Mouse (Mus musculus): ENCODE data around the gene Calm1.
"Not testable (repeated sequence)": the region's sequence is repeated elsewhere in the genome, so short reads cannot be mapped to it uniquely, and the experiment has no call there.

The Calm1 gene

DNA sequence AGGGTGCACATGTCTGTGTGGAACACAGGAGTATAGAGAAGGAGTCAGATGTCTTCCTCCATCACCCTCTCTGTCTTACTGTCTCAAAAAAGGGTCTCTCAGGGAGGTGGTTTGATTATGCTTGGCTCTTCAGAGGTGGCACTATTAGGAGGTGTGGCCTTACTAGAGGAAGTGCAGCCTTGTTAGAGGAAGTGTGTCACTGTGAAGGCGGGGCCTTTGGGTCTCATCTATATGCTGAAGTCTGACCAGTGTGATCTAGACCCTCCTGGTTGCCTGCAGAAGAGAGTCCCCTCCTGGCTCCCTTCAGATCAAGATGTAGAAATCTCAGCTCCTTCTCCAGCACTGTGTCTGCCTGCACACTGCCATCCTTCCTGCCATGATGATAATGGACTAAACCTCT, 5.1 kb upstream of the Calm1 start:
- no peak for DNase-seq (ENCODE audit: low spot score)

DNA sequence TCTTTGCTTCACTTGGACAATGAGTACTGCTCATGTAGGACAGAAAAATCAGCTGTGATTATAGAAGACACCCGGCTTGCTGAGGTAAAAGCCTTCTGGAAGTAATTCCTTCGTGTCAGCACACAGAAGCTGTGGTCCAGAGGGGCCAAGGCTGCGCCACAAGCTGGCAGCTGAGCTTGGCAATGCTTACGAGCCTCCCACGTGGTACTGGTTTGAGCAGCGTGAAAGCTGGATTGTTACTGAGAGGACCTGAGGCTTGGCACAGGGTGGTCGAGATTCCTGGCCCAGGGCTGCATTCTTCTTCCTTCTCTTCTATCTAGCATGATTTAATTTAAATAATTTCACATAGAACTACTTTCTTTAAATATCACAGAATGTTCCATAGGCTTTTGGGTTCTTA, 2.4 kb upstream of the Calm1 start:
- DNase-seq (ENCODE audit: low spot score) = no peak

- DNase-seq (ENCODE audit: low spot score) = peak; percentile 62
Observed at GRCm38 (mm10) chr12:100199891-100200644, 833 bp downstream of the Calm1 start.

DNA sequence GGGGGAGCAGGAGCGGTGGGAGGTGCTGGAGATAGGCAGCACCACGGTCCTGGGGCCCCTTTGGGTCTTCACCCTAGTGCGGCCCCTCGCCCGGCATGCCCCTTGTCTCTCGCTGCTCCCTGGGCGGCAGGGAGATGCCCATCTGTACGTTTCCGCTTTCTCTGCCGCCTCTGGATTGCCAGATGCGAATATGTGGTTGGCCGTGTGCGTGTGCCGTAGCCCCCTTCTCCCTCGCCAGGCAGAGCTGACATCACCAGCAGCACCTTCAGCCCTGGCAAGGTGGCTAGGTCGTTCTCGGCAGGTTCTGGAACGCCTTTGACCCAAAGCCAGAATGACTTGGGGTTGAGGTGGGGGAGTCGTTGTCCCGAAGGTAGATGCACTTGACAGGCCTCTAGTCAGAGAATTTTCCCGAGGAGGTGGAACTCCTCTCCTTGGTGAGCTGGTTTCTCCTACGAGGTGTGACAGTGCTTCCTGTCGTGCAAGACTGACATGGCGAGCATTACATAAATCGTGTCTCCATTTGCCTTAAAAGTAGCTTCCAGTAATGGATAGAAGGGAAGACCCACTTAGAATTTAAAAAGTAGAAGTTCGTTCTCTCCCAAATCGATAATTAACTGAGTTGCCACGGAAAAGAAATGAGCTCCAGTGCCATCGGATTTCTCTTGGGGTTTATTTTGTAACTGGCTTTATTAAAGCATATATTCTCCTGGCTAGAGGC, 1.6 kb downstream of the Calm1 start:
- DNase-seq (ENCODE audit: low spot score) = no peak

- DNase-seq (ENCODE audit: low spot score) = no peak
Observed at GRCm38 (mm10) chr12:100201363-100201711, 2.1 kb downstream of the Calm1 start.

- DNase-seq (ENCODE audit: low spot score) = peak; percentile 94
Observed at GRCm38 (mm10) chr12:100201838-100202237, 2.6 kb downstream of the Calm1 start.

DNA sequence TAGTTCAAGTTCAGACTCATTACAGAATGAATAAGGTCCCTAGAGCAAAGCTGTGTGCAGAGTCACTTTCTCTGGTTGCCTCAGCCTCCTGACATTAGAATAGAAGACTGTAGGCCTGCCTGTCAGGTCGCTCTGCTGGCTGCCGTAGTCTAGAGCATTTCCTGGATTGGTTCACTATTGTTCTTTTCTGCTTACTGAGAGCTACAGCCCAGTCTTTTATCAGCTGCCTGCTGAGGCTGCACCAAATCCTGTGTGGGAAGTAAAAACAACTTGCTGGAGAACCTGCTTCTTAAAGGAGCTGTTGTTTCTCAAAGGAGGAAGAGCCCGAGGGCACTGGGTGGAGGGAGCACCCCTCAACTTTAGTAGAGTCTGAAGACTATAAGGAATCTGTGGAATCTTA, 4.5 kb downstream of the Calm1 start:
- no peak for DNase-seq (ENCODE audit: low spot score)

GRCm38 (mm10) chr12:100205156-100205555, 5.9 kb downstream of the Calm1 start:
- no peak for DNase-seq (ENCODE audit: low spot score)

GRCm38 (mm10) chr12:100206521-100206920, 7.3 kb downstream of the Calm1 start:
- no peak for DNase-seq (ENCODE audit: low spot score)

DNA sequence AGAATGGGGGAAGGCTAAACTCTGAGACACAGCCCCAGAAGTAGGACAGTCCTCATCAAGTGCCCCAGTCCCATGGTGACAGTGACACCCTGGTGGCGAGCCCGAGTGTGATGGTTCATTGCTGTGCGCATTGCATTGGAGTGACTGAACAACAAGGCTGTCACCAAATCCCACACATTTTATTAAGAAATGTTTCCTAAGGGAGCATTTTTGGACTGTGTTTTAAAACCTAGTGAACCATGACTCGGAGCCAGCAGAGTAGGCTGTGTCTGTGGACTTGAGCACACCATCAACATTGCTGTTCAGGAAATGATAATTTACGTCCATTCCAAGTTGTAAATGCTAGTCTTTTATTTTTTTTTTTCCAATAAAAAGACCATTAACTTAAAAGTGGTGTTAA, 7.7 kb downstream of the Calm1 start:
- DNase-seq (ENCODE audit: low spot score) = no peak

GRCm38 (mm10) chr12:100209701-100210478, 10.7 kb downstream of the Calm1 start:
- DNase-seq (ENCODE audit: low spot score) = no peak

GRCm38 (mm10) chr12:100210973-100211372, 11.7 kb downstream of the Calm1 start:
- peak; percentile 75 for DNase-seq (ENCODE audit: low spot score)

GRCm38 (mm10) chr12:100211453-100212185, 12.4 kb downstream of the Calm1 start:
- no peak for DNase-seq (ENCODE audit: low spot score)

- no peak for DNase-seq (ENCODE audit: low spot score)
Observed at GRCm38 (mm10) chr12:100212397-100212796, 13.2 kb downstream of the Calm1 start.

DNA sequence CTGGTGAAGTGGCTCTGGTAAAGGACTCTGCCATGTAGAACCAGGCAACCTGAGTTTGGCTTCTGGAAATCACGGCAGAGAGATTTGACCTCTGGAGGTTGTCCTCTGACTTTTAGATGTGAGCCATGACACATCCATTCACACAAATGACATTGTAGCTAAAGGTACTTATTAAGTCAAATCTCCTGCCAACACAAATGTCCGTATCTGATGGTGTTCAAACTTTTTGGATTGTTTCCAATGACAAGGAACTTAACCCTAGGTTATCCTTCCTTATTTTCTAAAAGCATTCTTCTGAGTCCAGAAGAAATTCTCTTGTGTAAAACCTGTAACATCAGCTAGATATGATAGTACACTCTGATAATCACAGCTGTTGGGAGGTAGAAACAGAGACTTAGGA, 13.9 kb downstream of the Calm1 start:
- DNase-seq (ENCODE audit: low spot score) = no peak

DNA sequence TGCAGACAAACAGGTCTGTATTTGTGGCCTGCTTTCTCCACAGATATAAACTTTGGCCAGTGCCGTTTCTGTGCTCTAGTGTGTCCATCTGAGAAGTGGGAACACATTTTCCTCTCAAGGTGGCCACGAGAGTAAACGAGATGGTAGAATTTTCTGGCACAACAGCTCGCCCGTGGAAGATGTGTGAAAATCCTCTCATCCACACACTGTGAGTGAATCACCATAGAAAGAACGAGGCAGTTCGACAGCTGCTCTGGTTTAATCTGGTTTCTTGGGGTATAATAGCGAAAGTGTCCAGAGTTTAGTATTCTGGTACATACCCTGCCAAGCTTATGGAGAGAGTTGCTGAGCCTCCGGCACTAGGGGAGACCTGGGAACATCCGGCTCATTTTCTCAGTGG, 14.9 kb downstream of the Calm1 start:
- DNase-seq (ENCODE audit: low spot score) = no peak

DNA sequence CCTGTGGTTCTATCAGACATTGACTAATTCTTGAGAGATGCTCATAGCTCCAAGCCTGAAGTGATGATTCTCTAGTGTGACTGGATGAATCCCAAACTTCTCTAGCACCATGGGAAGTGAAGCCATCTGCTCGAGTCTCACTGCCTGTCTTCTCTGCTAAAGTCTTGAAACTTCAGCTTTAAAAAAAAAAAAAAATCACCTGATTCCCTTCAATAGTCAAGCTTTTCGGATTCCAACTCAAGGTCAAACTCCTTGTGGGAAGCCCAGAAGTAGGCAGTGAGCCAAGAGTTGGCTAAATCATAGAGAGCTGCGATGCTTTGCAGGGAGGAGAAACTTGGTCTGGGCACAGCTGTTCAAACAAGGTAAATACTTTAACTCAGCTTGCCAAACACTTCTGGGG, 15.5 kb downstream of the Calm1 start:
- DNase-seq (ENCODE audit: low spot score) = no peak

GRCm38 (mm10) chr12:100217087-100217486, 17.9 kb downstream of the Calm1 start:
- not testable (repeated sequence) for DNase-seq (ENCODE audit: low spot score)

- DNase-seq (ENCODE audit: low spot score) = no peak
Observed at GRCm38 (mm10) chr12:100220012-100220411, 20.8 kb downstream of the Calm1 start.

DNA sequence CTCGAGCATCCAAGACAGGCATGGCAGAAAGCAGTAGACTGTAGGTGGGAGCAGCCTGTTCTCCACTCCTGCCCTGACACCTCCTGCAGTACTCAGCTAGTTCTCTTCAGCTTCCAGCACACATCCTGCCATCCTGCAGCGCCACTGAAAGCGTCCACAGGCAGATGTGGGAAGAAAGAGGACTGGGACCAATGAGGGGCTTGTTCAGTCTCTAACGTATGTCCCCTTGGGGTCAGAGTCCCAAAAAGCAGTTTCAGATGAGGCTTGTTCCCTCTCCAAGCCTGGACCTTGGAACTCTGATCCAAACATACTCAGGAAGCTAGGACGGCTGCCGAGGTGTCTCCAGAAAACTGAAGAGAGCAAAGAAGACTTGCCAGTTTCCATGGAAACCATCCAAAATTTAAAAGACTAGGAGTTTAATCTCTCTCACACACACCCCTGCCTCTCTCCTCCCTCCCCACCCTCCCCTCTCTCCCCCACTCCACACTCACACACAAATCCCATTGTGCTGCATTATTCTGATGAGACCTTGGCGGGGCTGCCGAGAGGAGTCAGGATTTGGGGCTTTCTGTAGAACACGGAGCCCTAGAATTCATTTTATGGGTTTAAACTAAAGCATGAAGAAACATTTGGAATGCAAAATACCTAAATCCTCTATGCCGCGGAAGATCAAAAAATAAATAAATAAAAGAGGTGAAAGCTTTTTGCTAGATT, 22.5 kb downstream of the Calm1 start:
- DNase-seq (ENCODE audit: low spot score) = no peak

- DNase-seq (ENCODE audit: low spot score) = no peak
Observed at GRCm38 (mm10) chr12:100222322-100222993, 23.2 kb downstream of the Calm1 start.
